In the genomic region with DNA sequence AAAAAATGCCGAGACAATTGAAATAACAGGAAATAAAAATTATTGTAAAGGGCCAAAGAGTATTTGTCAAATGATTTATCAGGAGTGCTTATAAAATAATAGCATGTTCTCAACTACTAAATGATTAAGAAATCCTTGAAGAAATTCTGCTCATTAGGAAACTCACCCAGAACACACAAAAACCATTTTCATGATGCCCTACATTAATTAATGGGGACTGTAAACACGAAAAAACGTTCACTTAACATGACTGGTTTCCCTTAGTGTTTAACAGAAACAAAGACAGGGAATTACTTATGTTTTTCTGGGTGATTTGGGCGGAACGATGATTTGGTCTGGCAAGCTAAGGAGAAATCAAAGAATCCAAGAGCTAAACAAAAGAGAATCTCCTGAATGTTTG, we compare ENCODE assay signal across 13 mouse cellular contexts.
DNase-seq lines count a peak whose midpoint lies in the region; ATAC-seq and TF ChIP-seq lines count a peak whose summit lies in the region.
"Had no signal": no experiment of that assay in that cellular context is flagged by ENCODE, and none has a peak within 500 bp of the region (broad histone marks: within the 10 kb centered on the region; RNA-seq: fewer than 3 reads in every experiment).

No protein-coding gene starts in this region.

- H3K4me1 ChIP-seq in heart, embryonic 13.5 days: peaks cover 14% of the 10 kb centered on the region
- H3K4me1 ChIP-seq in heart, embryonic 10.5 days: peaks cover 7% of the 10 kb centered on the region; the same call in 1 of the 2 replicates
- H3K4me1 ChIP-seq in neural tube, embryonic 11.5 days (ENCODE audit: control insufficient read depth, insufficient read depth, low read length): no peaks in the 10 kb centered on the region
- H3K4me1 ChIP-seq in limb, embryonic 14.5 days (ENCODE audit: control insufficient read depth, insufficient read depth, low read length): peaks cover 11% of the 10 kb centered on the region
- peaks cover 13% of the 10 kb centered on the region for H3K4me1 ChIP-seq in neural tube, embryonic 15.5 days

- TF ChIP-seq POLR2A in limb, embryonic 14.5 days (IDR thresholded peaks at IDR 0.05; ENCODE audit: borderline replicate concordance, extremely low read depth, insufficient read depth, insufficient read length): no peak

- H3K9ac ChIP-seq in heart, embryonic 13.5 days: 0 out of 2 replicates have a peak overlapping the region, but pooled peaks have one; percentile 41
- H3K9ac ChIP-seq in neural tube, embryonic 11.5 days (ENCODE audit: low read length): no peak overlapping the region
- no peak overlapping the region for H3K9ac ChIP-seq in limb, embryonic 14.5 days (ENCODE audit: low read depth, low read length, severe bottlenecking)
- H3K9ac ChIP-seq in neural tube, embryonic 15.5 days (replicated peaks): no peak overlapping the region

- no peak overlapping the region for H3K27ac ChIP-seq in heart, embryonic 13.5 days (replicated peaks)
- no peak overlapping the region for H3K27ac ChIP-seq in heart, embryonic 10.5 days
- 0 out of 2 replicates have a peak overlapping the region, but pooled peaks have one; percentile 17 for H3K27ac ChIP-seq in neural tube, embryonic 11.5 days (ENCODE audit: low read depth, low read length)
- H3K27ac ChIP-seq in limb, embryonic 14.5 days (replicated peaks; ENCODE audit: low read depth, low read length): no peak overlapping the region
- H3K27ac ChIP-seq in neural tube, embryonic 15.5 days (replicated peaks): peak overlapping the region; percentile 54; the same call in 1 of the 2 replicates
- H3K27ac ChIP-seq: layer of hippocampus, adult 2 months had no signal

- ATAC-seq in heart, embryonic 13.5 days (ENCODE audit: extremely low read depth, insufficient number of reproducible peaks, low FRiP score, low TSS enrichment): no peak
- ATAC-seq in neural tube, embryonic 11.5 days (ENCODE audit: insufficient read depth, low FRiP score, low TSS enrichment): no peak
- no peak for ATAC-seq in limb, embryonic 14.5 days (ENCODE audit: low FRiP score, low read depth)
- ATAC-seq in neural tube, embryonic 15.5 days (ENCODE audit: low FRiP score): no peak
- no peak for ATAC-seq in activated CD4-positive, CD25-positive, alpha-beta regulatory T cell, adult 4 months
- ATAC-seq: Patski had no signal

- 72% methylated on average over 5 of the region's 5 CpGs for WGBS in heart, embryonic 13.5 days
- 78% methylated on average over 5 of the region's 5 CpGs for WGBS in heart, embryonic 10.5 days
- 68% methylated on average over 5 of the region's 5 CpGs for WGBS in neural tube, embryonic 11.5 days
- 33% methylated on average over 5 of the region's 5 CpGs for WGBS in limb, embryonic 14.5 days
- 22% methylated on average over 5 of the region's 5 CpGs for WGBS in neural tube, embryonic 15.5 days

- H3K4me3 ChIP-seq in heart, embryonic 13.5 days: no peak overlapping the region
- no peak overlapping the region for H3K4me3 ChIP-seq in heart, embryonic 10.5 days
- no peak overlapping the region for H3K4me3 ChIP-seq in neural tube, embryonic 11.5 days (ENCODE audit: low read depth, low read length)
- H3K4me3 ChIP-seq in limb, embryonic 14.5 days (replicated peaks; ENCODE audit: low read length): no peak overlapping the region
- H3K4me3 ChIP-seq in neural tube, embryonic 15.5 days (replicated peaks): no peak overlapping the region
- H3K4me3 ChIP-seq: layer of hippocampus, adult 2 months had no signal

- H3K36me3 ChIP-seq in heart, embryonic 13.5 days: no peaks in the 10 kb centered on the region
- no peaks in the 10 kb centered on the region for H3K36me3 ChIP-seq in heart, embryonic 10.5 days
- no peaks in the 10 kb centered on the region for H3K36me3 ChIP-seq in neural tube, embryonic 11.5 days (ENCODE audit: control insufficient read depth, insufficient read depth, low read length)
- H3K36me3 ChIP-seq in limb, embryonic 14.5 days (ENCODE audit: control insufficient read depth, insufficient read depth, low read length): no peaks in the 10 kb centered on the region
- H3K36me3 ChIP-seq in neural tube, embryonic 15.5 days: no peaks in the 10 kb centered on the region

- H3K9me3 ChIP-seq in heart, embryonic 13.5 days: no peaks in the 10 kb centered on the region
- no peaks in the 10 kb centered on the region for H3K9me3 ChIP-seq in heart, embryonic 10.5 days
- no peaks in the 10 kb centered on the region for H3K9me3 ChIP-seq in neural tube, embryonic 11.5 days (ENCODE audit: control insufficient read depth, low read length)
- H3K9me3 ChIP-seq in limb, embryonic 14.5 days (ENCODE audit: control insufficient read depth, low read length): no peaks in the 10 kb centered on the region
- H3K9me3 ChIP-seq in neural tube, embryonic 15.5 days (replicated peaks): no peaks in the 10 kb centered on the region

- peak overlapping the region; percentile 63 for H3K4me2 ChIP-seq in heart, embryonic 13.5 days
- H3K4me2 ChIP-seq in neural tube, embryonic 11.5 days (ENCODE audit: low read depth): no peak overlapping the region
- H3K4me2 ChIP-seq in limb, embryonic 14.5 days (replicated peaks; ENCODE audit: low read depth, low read length, severe bottlenecking): 0 out of 2 replicates have a peak overlapping the region, but pooled peaks have one; percentile 16
- H3K4me2 ChIP-seq in neural tube, embryonic 15.5 days: peak overlapping the region; percentile 25; the same call in 1 of the 2 replicates

- no peaks in the 10 kb centered on the region for H3K27me3 ChIP-seq in heart, embryonic 13.5 days (replicated peaks)
- H3K27me3 ChIP-seq in heart, embryonic 10.5 days (ENCODE audit: insufficient read depth, poor library complexity, severe bottlenecking): no peaks in the 10 kb centered on the region
- no peaks in the 10 kb centered on the region for H3K27me3 ChIP-seq in neural tube, embryonic 11.5 days (ENCODE audit: control insufficient read depth, insufficient read depth, low read length)
- H3K27me3 ChIP-seq in limb, embryonic 14.5 days (ENCODE audit: control insufficient read depth, insufficient read depth, low read length): no peaks in the 10 kb centered on the region
- no peaks in the 10 kb centered on the region for H3K27me3 ChIP-seq in neural tube, embryonic 15.5 days (replicated peaks)
- H3K27me3 ChIP-seq: CH12.LX had no signal

- no peak for DNase-seq in heart, embryonic 10.5 days (ENCODE audit: low spot score)
- DNase-seq in neural tube, embryonic 11.5 days (ENCODE audit: low spot score): no peak
- DNase-seq in neural tube, embryonic 10.5 days (ENCODE audit: extremely low spot score, low spot score): no peak
- no peak for DNase-seq in limb, embryonic 14.5 days (ENCODE audit: low spot score)
- no peak for DNase-seq in MN1 (ENCODE audit: low spot score)
- DNase-seq: cerebellum, adult 8-10 months; heart, adult 11 months had no signal

Comparison
In these comparisons a context has a peak if more than half of its experiments do, and no peak if none do; other contexts are left out.
1. H3K27ac ChIP-seq: peak in neural tube, embryonic 11.5 days (single experiment) and neural tube, embryonic 15.5 days (single experiment); none in heart, embryonic 13.5 days (single experiment), heart, embryonic 10.5 days (single experiment) and limb, embryonic 14.5 days (single experiment).